Mouse (Mus musculus): ENCODE measurements around the gene 1700020D05Rik.

1700020D05Rik gene

DNA sequence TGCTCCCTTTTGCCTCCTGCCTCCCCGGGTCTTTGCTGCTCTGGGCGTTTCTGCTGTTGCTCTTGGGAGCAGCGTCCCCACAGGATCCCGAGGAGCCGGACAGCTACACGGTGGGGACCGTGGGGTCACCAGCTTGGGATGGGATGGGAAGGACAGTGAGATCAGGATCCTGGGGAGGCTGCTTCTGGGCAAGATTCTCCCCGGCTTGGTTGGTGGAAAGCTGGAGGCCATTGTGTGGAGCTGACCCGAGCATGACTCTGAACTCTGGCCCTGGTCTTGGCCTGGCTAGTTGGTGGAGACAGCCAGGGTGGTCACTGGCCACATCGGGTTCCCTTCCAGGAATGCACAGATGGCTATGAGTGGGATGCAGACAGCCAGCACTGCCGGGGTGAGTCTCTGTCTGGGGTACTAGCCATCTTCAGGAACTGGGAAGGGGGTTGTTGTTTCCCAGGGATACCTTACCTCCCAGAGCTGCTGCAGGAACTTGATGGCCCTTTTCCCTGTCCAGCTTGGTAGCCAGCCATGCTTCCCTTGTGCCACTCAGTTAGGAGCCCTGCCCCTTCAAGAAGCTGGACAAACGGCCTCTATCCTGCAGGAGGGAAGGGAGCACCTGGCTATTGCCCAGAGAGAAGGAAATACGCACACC, 28.4 kb downstream of the 1700020D05Rik start:
- peak in 1 of 2 experiments; percentile 53 for DNase-seq (ENCODE audit: low spot score in 2 of 2)

DNA sequence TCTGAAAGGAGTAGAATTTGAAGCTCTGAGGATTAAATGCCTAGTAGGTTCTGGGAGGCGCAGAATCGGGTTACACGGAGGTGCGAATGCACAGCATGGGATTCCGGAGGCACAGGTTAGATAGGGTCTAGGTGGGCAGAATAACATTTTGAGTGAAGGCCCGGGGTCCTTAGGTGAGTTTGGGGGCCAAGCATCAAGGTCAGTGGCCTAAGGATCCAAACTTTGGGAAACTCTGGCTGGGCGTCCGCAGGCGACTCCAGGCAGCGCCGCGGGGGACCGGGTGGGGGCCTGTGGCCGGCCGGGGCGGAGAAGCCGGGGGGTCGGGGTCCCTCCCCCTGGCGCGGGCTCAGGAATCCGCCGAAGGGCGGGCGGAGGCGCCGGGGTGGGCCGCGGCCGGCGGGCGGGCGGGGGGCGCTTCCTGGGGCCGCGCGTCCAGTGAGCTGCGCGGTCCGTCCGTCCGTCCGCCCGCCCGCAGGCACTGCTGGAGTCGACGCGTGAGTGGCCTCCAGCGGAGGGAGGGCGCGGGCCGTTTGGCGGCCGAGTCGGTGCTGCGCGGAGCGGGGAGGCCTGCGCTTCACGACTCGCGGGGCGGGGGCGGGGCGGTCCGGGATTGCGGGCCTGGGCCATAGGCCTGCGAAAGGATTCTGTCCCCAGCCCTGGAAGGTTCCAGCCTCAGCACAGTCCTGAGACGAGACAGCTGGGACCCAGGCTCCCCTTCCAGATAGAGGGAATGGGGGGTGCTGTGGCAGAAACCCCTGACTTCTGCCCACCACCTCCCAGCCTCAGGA, 29.1 kb downstream of the 1700020D05Rik start:
- DNase-seq (ENCODE audit: low spot score in 2 of 2), result peak in 1 of 2 experiments; percentile 49

DNA sequence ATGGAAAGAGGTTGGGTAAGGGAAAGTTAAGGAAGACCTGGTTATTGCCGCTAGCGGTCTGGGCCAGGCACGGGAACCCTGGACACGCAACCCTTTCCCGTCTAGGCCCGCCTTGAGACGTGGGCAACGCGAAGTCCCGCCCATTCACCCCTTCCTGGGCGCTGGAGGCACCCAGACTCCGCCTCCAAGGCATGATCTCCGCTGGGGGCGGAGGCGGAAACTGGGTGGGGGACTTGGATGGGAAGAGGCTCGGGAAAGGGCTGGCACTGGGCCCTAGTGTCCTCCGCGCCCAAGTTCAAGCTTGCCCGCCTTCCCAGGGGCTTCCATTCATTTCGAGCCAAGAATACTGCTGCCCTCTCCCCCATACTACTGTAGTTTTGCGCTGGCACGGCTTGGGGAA, 29.9 kb downstream of the 1700020D05Rik start, which contains the start of gene Efemp2:
Gene Efemp2, plus strand, starts transcription at position 235 of the 400 bp plus-strand sequence.
- peak; percentile 82 to 86 for DNase-seq (ENCODE audit: low spot score in 2 of 2)

DNA sequence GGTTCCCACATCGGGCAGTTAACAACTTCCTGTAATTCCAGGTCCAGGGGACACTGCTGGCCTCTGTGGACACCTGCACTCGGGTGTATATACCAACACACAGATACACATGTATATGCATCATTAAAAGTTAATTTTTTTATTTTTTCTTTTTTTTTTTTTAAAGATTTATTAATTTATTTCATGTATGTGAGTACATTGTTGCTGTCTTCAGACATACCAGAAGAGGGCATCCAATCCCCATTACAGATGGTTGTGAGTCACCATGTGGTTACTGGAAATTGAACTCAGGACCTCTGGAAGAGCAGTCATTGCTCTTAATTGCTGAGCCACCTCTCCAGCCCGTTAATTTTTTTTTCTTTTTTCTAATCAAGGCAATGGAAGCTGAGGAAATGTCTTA, 30.7 kb downstream of the 1700020D05Rik start:
- no peak for DNase-seq (ENCODE audit: low spot score in 2 of 2)

DNA sequence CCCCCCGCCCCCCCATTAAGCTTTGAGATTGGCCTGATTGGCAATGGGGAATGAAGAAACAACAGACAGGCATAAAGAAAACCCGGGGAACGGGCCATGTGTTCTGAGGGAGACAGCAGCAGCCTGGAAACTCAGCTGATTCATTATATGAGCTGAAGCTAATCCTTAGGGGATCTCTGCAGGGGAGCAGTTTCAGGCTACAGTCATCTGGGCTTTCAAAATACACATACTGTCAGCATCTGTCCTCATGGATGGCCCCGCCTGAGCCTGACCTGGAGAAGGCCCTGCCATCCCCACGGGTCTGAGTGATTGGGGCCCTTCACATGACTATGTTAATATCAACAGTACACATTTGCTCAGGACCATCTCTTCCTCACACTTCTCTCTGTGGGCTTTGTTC, 31.7 kb downstream of the 1700020D05Rik start:
- DNase-seq (ENCODE audit: low spot score in 2 of 2), result no peak

DNA sequence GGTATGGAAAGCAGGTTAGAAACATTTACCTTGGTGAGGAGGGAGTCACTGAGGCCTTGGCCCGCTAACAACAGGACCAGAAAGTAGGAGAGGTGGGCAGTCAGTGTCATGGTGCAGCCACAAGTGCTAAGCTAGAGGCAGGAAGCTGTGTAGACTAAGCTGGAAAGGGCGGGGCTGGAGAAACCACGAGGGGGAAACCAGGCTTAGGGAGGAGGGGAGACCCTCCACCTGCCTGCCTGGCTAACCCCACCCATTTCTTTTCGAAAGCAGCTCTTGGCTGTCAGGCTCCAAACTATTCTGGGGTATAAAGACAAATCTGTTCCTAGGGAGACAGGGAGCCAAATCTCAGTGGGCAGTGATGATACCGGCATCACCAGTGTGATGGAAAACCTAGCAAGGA, 35.2 kb downstream of the 1700020D05Rik start, which contains the start of gene Ctsw:
Gene Ctsw, minus strand, starts transcription at position 134 of the 400 bp plus-strand sequence.
- peak in 1 of 2 experiments; percentile 53 for DNase-seq (ENCODE audit: low spot score in 2 of 2)

DNA sequence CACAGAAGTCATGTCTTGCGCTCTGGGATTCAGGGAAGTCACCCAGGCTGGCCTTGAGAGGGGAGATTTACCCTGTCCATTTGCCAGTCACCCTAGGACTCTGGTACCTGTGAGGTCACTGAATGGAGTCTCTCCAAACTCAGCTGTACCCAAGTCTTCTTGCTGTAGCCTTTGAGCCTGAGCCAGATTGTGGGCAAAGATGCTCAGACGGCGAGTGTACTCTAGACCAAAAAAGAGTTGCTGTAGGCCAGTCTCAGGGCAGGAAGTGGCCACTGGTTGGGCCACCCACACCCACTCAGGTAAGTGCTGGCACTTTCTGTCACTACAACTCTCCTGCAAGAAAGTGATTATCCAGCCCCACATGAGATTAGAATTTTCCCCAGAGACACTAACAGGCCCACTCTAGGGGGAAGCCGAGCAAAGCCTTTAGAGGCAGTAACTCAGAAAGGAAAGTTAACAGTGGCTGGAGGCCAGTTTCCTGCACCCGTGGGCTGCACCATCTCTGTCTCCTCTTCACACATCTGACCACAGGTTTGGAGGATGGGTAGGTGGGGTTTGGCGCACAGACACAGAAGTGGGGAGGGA, 36.6 kb downstream of the 1700020D05Rik start:
- DNase-seq (ENCODE audit: low spot score in 2 of 2), result no peak

DNA sequence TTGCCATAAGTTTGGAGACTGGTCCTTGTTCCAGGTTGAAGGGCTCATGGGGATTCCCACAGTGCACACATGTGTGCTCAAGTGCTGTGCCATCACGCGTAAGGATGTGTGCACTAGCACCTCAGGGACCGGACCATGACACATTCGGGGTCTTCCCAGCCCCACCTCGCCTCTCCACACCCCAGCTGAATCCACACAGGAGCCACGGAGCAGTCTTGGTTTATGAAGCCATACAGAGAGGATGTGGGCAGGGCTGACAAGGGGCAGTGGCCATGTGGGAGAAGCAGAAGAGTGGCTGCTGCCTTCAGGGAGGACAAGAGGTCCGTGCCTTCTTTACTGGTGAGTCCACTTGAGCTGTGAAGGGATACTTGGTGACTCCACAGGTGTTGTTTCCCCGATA, 38.5 kb downstream of the 1700020D05Rik start:
- no peak for DNase-seq (ENCODE audit: low spot score in 2 of 2)

DNA sequence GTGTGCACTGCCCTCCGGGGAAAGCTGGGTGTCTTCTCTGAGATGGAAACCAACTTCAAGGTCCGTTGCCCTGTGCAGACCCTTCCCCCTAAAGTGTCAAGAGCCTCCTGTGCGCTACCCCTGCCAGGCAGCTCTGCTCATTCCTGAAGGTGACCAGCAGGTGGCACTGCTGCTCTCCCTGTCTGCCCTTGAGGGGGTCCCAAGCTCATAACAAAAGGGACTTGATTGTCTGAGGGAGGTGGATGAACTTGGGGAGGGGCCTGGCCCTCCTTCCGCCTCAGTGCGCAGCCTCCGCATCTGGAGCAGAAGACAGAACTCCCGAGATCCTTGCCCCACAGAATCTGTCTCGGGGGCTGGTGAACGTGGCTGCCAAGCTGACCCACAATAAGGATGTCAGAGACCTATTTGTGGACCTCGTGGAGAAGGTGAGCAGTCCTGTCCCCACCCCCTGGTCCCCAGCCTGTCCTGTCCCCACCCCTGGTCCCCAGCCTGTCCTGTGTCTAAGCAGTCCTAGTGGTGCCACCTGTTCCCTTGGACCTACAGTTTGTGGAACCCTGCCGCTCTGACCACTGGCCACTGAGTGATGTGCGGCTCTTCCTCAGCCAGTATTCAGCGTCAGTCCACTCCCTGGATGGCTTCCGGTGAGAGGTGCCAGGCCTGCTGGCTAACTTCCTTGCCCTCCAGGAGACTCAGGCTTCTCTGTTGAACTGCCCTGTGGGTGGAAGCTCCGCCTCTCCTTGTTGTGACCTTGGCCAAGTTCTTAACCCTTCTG, 39.6 kb downstream of the 1700020D05Rik start:
- DNase-seq (ENCODE audit: low spot score in 2 of 2), result peak; percentile 70 to 80

DNA sequence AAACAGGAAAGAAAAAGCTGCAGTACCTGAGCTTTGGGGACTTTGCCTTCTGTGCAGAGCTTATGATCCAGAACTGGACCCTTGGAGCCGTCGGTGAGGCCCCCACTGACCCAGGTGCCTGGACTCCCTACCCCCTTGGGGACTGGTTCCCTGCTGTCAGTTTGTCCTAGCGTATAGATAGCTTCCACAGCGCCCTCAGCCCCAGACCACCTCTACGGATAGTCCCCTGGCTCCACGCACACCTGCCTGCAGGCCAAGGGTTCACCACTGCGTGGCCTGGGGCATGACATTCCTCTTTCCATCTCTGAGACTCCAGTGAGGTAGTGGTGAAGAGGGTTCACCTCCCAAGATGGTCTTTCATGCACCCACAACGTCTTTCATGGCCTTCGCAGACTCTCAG, 40.4 kb downstream of the 1700020D05Rik start:
- no peak for DNase-seq (ENCODE audit: low spot score in 2 of 2)

DNA sequence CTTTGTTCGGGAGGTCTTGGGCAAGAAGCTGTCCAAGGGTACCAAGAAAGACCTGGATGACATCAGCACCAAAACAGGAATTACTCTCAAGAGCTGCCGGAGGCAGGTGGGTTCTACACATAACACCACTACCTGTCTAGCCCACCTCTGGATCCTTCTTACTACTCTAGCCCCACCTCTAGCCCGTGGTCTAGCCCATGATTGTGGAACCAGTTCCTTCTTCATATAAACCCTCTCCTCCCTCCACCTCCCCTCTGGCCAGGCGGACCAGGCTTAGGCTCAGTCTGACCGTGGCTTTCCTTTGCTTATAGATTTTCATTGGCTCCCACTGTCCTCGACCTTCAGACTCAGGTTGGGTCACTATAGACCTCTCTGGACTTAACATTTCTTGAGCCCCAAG, 42.2 kb downstream of the 1700020D05Rik start:
- DNase-seq (ENCODE audit: low spot score in 2 of 2), result no peak

DNA sequence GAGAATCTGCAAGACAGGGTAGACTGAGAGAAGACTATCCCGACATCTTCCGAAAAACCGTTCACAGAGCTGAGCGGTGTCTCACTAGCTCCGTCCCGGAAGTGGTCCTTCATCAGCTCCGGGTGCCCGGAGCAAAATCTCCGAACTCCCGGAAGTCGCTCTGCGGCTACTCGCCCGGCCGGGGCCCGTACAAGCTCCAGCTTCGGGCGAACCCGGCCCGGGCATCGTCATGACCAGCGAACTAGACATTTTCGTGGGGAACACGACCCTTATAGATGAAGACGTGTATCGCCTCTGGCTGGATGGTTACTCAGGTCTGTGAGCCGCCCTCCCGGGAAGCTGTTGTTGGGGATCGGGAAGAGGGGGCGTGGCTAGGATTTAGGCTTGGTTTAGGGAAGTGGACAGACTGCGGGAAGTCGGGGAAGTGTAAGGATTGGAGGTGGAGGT, 43.1 kb downstream of the 1700020D05Rik start, which contains the start of gene Fibp:
Gene Fibp, plus strand, starts transcription at position 151 of the 447 bp plus-strand sequence.
- DNase-seq (ENCODE audit: low spot score in 2 of 2), result peak; percentile 93 to 94

DNA sequence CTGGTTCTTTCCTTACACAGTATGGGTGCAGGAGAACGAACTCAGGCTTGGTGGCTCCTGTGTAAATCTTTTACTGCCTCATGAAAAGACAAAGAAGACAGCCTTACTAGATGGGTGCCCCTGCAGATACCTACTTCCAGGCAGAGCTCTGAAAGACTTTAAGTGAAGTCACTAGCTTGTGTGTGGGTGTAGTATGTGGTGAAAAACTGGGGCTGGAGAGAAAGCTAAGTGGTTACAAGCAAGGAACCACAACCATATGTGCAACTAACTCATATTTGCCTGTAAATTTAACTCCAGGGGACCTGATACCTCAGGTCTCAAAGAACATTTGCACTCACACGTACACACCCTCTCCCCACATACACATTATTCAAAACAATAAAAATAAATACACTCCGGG, 43.7 kb downstream of the 1700020D05Rik start:
- no peak for DNase-seq (ENCODE audit: low spot score in 2 of 2)

DNA sequence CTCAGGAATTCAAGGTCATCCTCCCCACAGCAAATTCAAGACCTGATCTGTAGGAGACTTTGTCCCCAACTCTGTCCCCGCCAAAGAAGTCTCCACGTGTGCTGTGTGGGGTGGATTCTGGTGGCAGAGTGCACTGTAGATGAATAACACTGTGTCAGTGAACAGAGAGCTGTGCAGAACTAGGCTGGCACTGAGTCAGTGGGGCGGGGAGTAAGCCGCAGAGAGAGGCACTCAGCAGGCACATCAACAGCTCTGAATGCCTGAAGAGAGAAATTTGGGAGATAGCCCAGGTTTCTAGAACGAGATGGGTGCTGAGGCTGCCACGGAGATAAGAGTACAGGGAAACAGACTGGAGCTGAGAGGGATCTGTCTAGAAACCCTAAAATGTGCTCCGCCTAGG, 44.6 kb downstream of the 1700020D05Rik start:
- peak; percentile 76 to 77 for DNase-seq (ENCODE audit: low spot score in 2 of 2)

DNA sequence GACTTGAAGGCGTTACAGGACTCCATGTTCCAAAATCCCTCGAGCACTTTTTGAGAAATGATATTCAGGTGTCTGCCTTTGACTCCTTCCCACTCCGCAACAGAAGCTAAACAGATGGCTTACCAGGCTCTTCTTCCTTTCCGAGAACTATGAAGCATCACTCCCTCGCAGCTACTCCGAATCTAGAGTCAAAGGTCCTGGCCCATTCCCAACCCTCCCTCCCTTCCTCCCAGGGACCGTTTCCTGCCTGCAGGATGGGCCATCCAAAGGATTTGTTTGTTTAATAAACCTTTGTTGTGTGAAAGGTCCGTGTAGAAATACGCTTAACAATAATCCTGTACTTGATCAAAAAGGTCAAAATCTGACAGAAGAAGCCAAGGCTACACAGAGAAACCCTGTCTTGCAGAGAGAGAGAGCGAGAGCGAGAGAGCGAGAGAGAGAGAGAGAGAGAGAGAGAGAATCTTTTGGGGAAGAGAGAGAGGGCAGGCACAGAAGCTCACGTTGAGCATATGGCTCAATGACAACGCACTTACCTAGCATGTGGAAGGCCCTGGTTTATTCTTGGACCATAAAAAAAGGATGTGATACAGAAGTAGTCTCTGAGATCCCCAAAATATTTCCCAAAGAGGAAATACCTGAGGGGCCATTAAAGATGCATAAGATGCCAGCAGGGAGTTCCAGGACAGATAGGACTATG, 45.7 kb downstream of the 1700020D05Rik start, which contains the start of gene Ccdc85b:
Gene Ccdc85b, minus strand, starts transcription at position 149 of the 697 bp plus-strand sequence.
- DNase-seq (ENCODE audit: low spot score in 2 of 2), result no peak

DNA sequence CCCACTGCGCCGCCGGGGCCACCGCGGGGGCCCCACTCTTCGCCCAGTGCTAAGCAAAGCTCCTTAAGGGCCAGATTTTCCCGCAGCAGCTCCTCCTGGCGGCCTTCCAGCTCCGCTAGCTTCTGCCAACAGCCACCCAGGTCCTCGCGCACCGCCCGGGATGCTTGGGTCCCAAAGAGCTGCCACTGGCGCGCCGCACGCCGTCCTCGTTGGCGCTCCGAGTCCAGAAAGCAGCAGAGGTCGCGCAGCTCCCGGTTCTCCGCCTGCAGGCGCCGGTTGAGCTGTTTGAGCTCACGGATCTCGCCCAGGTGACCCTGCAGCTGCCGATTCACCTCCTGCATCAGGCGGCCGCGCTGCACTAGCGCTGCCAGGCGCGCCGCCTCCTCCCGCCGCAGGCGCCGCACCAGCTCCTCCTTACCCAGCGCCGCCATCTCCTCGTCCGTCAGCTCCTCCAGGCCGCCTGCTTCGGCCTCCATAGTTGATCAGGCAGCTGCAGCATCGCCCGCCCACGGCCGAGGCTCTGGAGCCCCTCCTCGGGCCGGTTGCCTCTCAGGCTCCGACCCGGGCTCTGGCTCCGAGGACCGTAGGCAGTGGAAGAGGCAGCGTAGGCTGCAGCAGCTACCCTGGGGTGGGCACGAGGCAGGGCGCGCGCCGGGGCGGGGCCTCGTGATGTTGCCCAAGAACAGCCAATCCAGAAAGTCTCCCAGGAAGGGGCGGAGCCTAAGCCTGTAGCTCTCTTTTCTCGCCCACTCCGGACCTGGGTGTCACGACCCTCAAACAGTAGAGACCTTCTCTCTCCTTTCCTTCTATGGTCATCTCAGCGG, 46.5 kb downstream of the 1700020D05Rik start:
- DNase-seq (ENCODE audit: low spot score in 2 of 2), result peak; percentile 97 to 98

DNA sequence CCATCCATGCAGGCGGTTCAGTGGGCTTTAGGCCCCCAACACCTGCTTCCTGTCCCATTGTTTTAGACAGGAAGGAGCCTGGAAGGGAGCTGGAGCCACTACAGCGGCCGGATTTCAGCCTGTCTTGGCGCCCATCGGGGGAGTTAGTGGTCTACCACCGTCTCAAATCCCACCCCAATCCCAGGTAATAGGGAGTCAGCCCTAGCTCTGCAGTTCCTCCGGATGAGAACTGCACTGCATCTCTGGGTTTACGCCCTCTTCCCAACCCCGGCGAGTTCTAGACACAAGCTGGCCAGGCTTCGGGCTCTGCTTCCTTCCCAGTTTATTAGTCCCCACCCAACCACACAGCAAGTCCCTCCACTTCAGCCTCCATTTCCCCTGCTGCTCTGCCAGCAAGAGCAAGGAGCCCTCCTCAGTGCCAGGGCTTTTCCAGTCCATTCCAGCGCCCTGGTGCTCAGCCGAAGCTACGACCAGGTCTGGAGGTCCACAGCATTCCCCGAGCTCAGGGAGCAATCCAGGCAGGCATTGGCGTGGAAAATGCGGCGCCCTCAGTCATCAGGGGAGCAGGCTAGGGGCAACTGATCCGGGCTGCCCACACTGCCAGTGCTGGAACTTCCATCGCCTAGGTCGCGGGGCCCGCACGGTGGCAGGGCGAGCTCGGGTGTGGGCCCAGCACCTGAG, 47.2 kb downstream of the 1700020D05Rik start:
- no peak for DNase-seq (ENCODE audit: low spot score in 2 of 2)

DNA sequence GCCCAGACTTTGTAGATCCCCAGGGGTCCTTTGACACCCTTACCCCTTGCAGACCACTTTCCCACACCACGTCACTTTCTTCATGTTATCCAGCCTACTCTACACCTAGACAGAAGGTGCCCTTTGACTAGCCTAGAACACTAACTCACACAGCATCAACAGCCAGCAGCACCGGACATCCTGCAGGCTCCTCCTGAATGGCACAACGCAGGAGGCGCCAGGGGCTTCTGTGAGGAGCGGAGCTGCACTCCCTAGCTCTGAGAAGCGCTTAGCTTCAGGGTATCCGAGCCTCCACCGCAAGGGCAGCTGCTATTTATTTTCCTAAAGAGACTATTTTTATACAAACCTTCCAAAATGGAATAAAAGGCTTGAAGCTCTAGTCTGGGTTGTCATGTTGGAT, 48.0 kb downstream of the 1700020D05Rik start:
- DNase-seq (ENCODE audit: low spot score in 2 of 2), result peak in 1 of 2 experiments; percentile 39

DNA sequence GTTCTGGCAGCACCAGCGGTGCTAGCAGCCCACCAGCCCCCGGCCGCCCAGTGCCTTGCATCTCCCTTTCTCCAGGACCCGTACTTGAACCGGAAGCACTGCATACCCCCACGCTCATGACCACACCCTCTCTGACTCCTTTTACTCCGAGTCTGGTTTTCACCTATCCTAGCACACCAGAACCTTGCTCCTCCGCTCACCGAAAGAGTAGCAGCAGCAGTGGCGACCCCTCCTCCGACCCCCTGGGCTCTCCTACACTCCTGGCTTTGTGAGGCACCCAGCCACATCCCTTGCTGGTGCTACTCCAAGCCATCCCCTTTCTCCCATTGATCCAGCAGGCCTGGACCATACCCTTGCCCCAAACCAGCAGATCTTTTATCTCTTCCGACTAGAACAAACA, 48.5 kb downstream of the 1700020D05Rik start:
- no peak for DNase-seq (ENCODE audit: low spot score in 2 of 2)
